Mouse (Mus musculus): Measurements from ENCODE around the gene Rex1bd.

Gene Rex1bd

GRCm38 (mm10) chr8:70486191-70486681 lies 20.3 kb downstream of the Rex1bd start:
- ChIA-PET CTCF (interaction anchor here in 1 of 4 experiments (0.6 to 1.0 kb wide), 2 partner anchors 10 to 19 kb away, joined by 3 read pairs; partner anchors contain the start of gene Klhl26), POLR2A (interaction anchor here (1.0 to 1.6 kb wide), 7 partner anchors 9 to 23 kb away, joined by 3 to 8 read pairs (median 4); partner anchors contain the start of genes Klhl26 (in 3 of the 4) and Rex1bd (in 1 of the 4))

DNA sequence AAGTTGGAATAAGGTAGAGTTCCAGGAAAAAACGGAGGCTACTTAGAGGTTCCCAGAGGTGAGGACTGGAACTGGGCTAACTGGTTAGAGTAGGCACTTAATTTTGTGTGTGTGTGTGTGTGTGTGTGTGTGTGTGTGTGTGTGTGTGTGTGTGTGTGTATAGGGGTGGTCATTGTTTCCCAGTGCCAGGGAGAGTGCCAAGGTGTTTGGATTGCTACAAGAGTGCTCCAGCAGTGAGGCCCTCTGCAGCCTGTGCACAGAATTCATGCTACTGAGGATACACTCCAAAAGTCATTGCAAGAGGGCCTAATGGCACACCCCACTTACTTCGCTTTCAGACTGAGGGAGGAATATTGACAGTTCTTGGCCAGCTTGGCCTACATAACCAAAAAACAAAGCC lies 23.6 kb downstream of the Rex1bd start:
- ChIA-PET CTCF (no interaction called here), POLR2A (no interaction called here)

- CTCF ChIA-PET: interaction anchor here in 1 of 4 experiments (0.6 kb wide), 1 partner anchor 282 kb away, joined by 3 read pairs; no protein-coding TSS in a partner anchor
- POLR2A ChIA-PET: no interaction called here
Measured at GRCm38 (mm10) chr8:70481908-70482307, 24.6 kb downstream of the Rex1bd start.

GRCm38 (mm10) chr8:70477269-70477982 lies 29.1 kb downstream of the Rex1bd start:
- POLR2A ChIA-PET: interaction anchor here (0.6 to 2.0 kb wide), 68 partner anchors 9 to 728 kb away, joined by 3 to 32 read pairs (median 4); partner anchors contain the start of genes Arrdc2 (in 2 of the 4), Ell (in 2 of the 4), Fkbp8 (in 2 of the 4) and Kxd1 (in 2 of the 4)
- CTCF ChIA-PET: interaction anchor here in 3 of 4 experiments (0.5 to 1.3 kb wide), 13 partner anchors 17 to 362 kb away, joined by 3 to 14 read pairs (median 4); partner anchors contain the start of genes Arrdc2 (in 1 of the 3), Homer3 (in 1 of the 3) and Rex1bd (in 1 of the 3)

GRCm38 (mm10) chr8:70476333-70477268 lies 30.0 kb downstream of the Rex1bd start, which contains the start of gene Klhl26:
Gene Klhl26, minus strand, starts transcription at chr8:70476968.
- ChIA-PET POLR2A (interaction anchor here (0.5 to 2.0 kb wide), 83 partner anchors 10 to 727 kb away, joined by 3 to 32 read pairs (median 4); partner anchors contain the start of genes Ell (in 3 of the 4), Arrdc2 (in 2 of the 4), Fkbp8 (in 2 of the 4) and Kxd1 (in 2 of the 4)), CTCF (interaction anchor here (0.5 to 1.3 kb wide), 19 partner anchors 9 to 1200 kb away, joined by 3 to 14 read pairs (median 3); partner anchors contain the start of genes Arrdc2 (in 1 of the 4), Gm3336 (in 1 of the 4), Homer3 (in 1 of the 4) and Rex1bd (in 1 of the 4))

DNA sequence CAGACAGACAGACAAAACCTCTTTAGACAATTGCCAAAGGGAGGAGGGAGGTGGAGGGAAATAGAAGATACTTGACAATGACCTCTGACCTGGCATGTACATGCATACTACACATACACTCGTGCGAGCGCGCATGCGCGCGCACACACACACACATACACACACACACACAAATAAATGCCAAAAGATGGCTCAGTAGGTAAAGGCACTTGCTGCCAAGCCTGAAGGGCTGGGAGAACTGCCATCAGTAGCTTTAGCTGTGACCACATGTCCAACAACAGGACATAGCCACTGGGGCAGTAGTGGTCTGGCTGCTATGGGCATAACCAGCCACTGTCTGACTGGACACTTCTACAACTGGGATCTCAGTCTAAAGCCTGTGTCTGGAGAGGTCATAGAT lies 34.7 kb downstream of the Rex1bd start:
- CTCF ChIA-PET: interaction anchor here in 1 of 4 experiments (1.2 kb wide), 1 partner anchor 34 kb away, joined by 5 read pairs; no protein-coding TSS in a partner anchor
- POLR2A ChIA-PET: interaction anchor here in 2 of 4 experiments (1.0 to 1.7 kb wide), 4 partner anchors 20 to 226 kb away, joined by 3 to 6 read pairs (median 4); partner anchors contain the start of genes Jund (in 1 of the 2) and Rex1bd (in 1 of the 2)

DNA sequence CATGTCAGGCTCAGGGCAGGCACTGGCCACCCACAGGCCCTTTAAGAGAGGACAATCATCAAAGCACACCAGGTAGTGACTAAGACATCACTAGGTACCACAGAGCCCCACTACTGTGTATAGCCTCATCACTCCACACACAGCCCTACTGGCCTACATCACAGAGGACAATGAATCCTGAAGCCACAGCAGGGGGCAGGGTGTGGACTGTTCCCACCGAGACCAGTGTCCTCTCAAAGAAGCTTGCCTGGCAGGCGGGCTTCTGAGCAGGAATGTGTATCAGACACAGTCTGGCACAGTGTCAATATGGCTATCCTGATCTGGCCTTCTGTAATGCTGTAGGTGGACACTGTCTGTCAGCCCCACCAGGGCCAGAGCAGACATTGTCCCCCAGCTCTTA lies 36.6 kb downstream of the Rex1bd start:
- ChIA-PET POLR2A (interaction anchor here in 3 of 4 experiments (0.6 to 1.7 kb wide), 10 partner anchors 14 to 179 kb away, joined by 3 to 6 read pairs (median 4); partner anchors contain the start of gene Ell (in 2 of the 3)), CTCF (interaction anchor here in 1 of 4 experiments (0.6 kb wide), 1 partner anchor 129 kb away, joined by 3 read pairs; no protein-coding TSS in a partner anchor)

DNA sequence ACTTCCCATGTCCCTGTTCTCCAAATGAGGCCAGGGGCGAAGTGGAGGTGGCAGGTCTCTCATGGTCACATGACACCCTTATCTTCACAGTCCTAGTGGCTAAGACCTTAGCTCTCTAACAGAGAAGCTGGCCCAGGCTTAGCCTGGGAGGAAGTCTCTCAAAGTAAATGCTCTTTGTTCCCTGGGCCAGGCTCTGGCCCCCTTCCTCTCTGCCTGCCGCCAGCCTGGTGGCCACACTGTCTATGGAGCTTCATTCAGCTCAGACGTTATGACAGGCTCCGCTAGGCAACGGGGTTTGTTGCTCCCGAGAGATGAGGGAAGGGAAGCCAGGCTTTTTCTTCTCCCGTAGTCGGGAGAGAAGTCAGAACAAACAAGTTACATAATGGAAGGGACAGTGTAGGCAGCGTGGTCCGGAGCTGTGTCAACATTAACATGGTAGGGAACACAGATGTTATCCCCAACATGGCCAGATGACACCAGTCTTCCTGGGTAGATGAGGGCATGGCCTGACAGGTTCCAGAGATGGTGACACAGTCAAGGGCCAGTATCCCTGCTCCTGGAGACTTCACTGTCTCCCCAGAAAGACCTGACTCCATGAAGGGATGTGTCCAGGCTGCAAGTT lies 37.1 kb downstream of the Rex1bd start:
- ChIA-PET POLR2A (interaction anchor here in 3 of 4 experiments (0.6 to 1.7 kb wide), 11 partner anchors 11 to 1200 kb away, joined by 3 to 10 read pairs (median 3); partner anchors contain the start of gene Ell (in 1 of the 3)), CTCF (interaction anchor here in 2 of 4 experiments (0.6 kb wide), 2 partner anchors 10 to 130 kb away, joined by 3 read pairs; no protein-coding TSS in a partner anchor)

GRCm38 (mm10) chr8:70468733-70469132 lies 37.8 kb downstream of the Rex1bd start:
- CTCF ChIA-PET: no interaction called here

GRCm38 (mm10) chr8:70467907-70468306 lies 38.6 kb downstream of the Rex1bd start:
- ChIA-PET POLR2A (interaction anchor here in 2 of 4 experiments (0.7 to 6.2 kb wide), 8 partner anchors 9 to 141 kb away, joined by 3 to 43 read pairs (median 6); partner anchors contain the start of gene Klhl26 (in 2 of the 2)), CTCF (no interaction called here)

More at GRCm38 (mm10) chr8:70468733-70469132, 37.8 kb downstream of the Rex1bd start:
- POLR2A ChIA-PET: interaction anchor here in 2 of 4 experiments (0.6 to 1.7 kb wide), 9 partner anchors 10 to 1201 kb away, joined by 3 to 7 read pairs (median 3); no protein-coding TSS in a partner anchor

DNA sequence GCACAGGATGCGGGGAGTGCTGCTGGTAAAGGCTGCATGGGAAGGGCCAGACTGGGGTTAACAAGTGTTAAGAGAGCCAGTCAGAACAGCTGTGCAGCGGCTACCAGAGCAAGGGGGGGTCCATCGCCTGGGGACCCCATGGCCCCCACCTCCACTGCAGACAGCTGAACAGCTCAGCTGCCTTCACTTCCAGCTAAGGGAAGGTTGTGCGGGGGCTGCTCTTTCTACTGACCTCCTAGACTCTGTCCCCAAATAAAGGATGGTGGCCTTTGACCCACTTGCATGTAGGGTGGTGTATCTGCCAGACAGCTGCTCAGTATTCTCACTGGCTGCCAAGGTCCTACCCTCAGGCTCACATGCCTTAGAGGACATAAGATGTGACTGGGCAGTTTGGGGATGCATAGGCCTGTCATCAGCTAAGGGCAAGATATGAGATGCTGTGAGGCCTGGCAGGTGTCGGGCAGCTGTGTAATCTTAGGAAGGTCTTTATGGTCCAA lies 39.3 kb downstream of the Rex1bd start:
- ChIA-PET CTCF (interaction anchor here in 2 of 4 experiments (1.0 to 1.5 kb wide), 3 partner anchors 15 to 107 kb away, joined by 3 to 6 read pairs (median 3); no protein-coding TSS in a partner anchor), POLR2A (interaction anchor here (0.7 to 6.2 kb wide), 20 partner anchors 9 to 183 kb away, joined by 3 to 43 read pairs (median 5); partner anchors contain the start of genes Klhl26 (in 4 of the 4), Rex1bd (in 1 of the 4), Uba52 (in 1 of the 4) and Upf1 (in 1 of the 4))

DNA sequence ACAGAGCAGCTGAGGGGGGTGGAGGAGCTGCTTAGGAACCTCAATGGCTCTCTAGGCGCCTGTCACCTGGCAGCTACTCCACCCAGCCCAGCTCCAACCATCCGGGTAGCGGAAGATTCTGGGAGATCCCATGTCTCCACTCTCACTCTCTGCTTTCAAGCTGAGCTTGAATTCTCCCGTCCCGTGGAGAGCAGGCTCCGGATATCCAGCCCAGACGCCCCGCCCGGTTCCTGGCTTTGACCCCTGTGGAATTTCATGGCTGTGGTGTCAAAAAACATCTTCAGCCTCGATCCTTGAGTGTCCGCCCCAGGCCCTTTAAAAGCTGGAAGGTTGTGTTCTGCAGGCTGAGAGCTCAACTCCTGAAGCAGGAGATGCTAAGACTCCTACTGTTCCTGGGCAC lies 39.8 kb downstream of the Rex1bd start:
- ChIA-PET POLR2A (interaction anchor here (0.6 to 6.2 kb wide), 22 partner anchors 8 to 231 kb away, joined by 3 to 43 read pairs (median 4); partner anchors contain the start of genes Klhl26 (in 4 of the 4), Rex1bd (in 2 of the 4), Uba52 (in 1 of the 4) and Upf1 (in 1 of the 4)), CTCF (interaction anchor here in 2 of 4 experiments (1.0 to 1.5 kb wide), 3 partner anchors 15 to 106 kb away, joined by 3 to 6 read pairs (median 3); no protein-coding TSS in a partner anchor)

GRCm38 (mm10) chr8:70466305-70466704 lies 40.2 kb downstream of the Rex1bd start:
- POLR2A ChIA-PET: interaction anchor here (0.5 to 6.2 kb wide), 23 partner anchors 10 to 234 kb away, joined by 3 to 43 read pairs (median 4); partner anchors contain the start of genes Klhl26 (in 4 of the 4), Rex1bd (in 2 of the 4), Uba52 (in 1 of the 4) and Upf1 (in 1 of the 4)
- CTCF ChIA-PET: interaction anchor here in 3 of 4 experiments (0.6 to 1.5 kb wide), 4 partner anchors 14 to 106 kb away, joined by 3 to 6 read pairs (median 3); partner anchors contain the start of gene Rex1bd (in 1 of the 3)

- ChIA-PET CTCF (interaction anchor here in 1 of 4 experiments (0.6 kb wide), 1 partner anchor 41 kb away, joined by 3 read pairs; the partner anchor contains the start of gene Rex1bd), POLR2A (interaction anchor here (0.5 to 6.2 kb wide), 15 partner anchors 11 to 235 kb away, joined by 3 to 43 read pairs (median 5); partner anchors contain the start of genes Klhl26 (in 3 of the 4), Uba52 (in 1 of the 4) and Upf1 (in 1 of the 4))
Measured at GRCm38 (mm10) chr8:70465701-70466100, 40.9 kb downstream of the Rex1bd start.

GRCm38 (mm10) chr8:70464162-70464561 lies 42.4 kb downstream of the Rex1bd start:
- ChIA-PET POLR2A (interaction anchor here in 3 of 4 experiments (0.6 to 6.2 kb wide), 5 partner anchors 12 to 236 kb away, joined by 3 to 43 read pairs (median 5); partner anchors contain the start of gene Klhl26 (in 3 of the 3)), CTCF (interaction anchor here in 1 of 4 experiments (0.9 to 1.0 kb wide), 2 partner anchors 39 to 81 kb away, joined by 3 read pairs; no protein-coding TSS in a partner anchor)
